Mouse (Mus musculus): ENCODE data around the gene Sertad3.
"Not testable (repeated sequence)": the region's sequence is repeated elsewhere in the genome, so short reads cannot be mapped to it uniquely, and the experiment has no call there.

Sertad3 gene

GRCm38 (mm10) chr7:27493022-27493421 lies 19.5 kb downstream of the Sertad3 start:
- no peak for DNase-seq (ENCODE audit: low spot score in 2 of 2)

GRCm38 (mm10) chr7:27493450-27493849 lies 19.9 kb downstream of the Sertad3 start:
- no peak for DNase-seq (ENCODE audit: low spot score in 2 of 2)

- not testable (repeated sequence) for DNase-seq (ENCODE audit: low spot score in 2 of 2)
Observed at GRCm38 (mm10) chr7:27494659-27495367, 21.2 kb downstream of the Sertad3 start.

- no peak for DNase-seq (ENCODE audit: low spot score in 2 of 2)
Observed at GRCm38 (mm10) chr7:27499036-27499435, 25.5 kb downstream of the Sertad3 start, which contains the start of gene Prx. Prx (plus strand) TSS chr7:27499324.

GRCm38 (mm10) chr7:27501620-27502019 lies 28.1 kb downstream of the Sertad3 start:
- no peak for DNase-seq (ENCODE audit: low spot score in 2 of 2)

- DNase-seq (ENCODE audit: low spot score in 2 of 2), result no peak
Observed at GRCm38 (mm10) chr7:27506765-27507370, 33.3 kb downstream of the Sertad3 start.

- peak; percentile 79 to 94 for DNase-seq (ENCODE audit: low spot score in 2 of 2)
Observed at GRCm38 (mm10) chr7:27507711-27508647, 34.4 kb downstream of the Sertad3 start.

- DNase-seq (ENCODE audit: low spot score in 2 of 2), result peak in 1 of 2 experiments; percentile 56
Observed at GRCm38 (mm10) chr7:27508648-27509005, 35.1 kb downstream of the Sertad3 start.

GRCm38 (mm10) chr7:27510809-27511208 lies 37.2 kb downstream of the Sertad3 start:
- DNase-seq (ENCODE audit: low spot score in 2 of 2), result no peak

- no peak for DNase-seq (ENCODE audit: low spot score in 2 of 2)
Observed at GRCm38 (mm10) chr7:27514961-27515360, 41.4 kb downstream of the Sertad3 start.

GRCm38 (mm10) chr7:27518314-27518713 lies 44.7 kb downstream of the Sertad3 start:
- no peak for DNase-seq (ENCODE audit: low spot score in 2 of 2)

GRCm38 (mm10) chr7:27520104-27520503 lies 46.5 kb downstream of the Sertad3 start:
- DNase-seq (ENCODE audit: low spot score in 2 of 2), result no peak

GRCm38 (mm10) chr7:27520599-27520998 lies 47.0 kb downstream of the Sertad3 start:
- DNase-seq (ENCODE audit: low spot score in 2 of 2), result no peak

- no peak for DNase-seq (ENCODE audit: low spot score in 2 of 2)
Observed at GRCm38 (mm10) chr7:27522967-27523366, 49.4 kb downstream of the Sertad3 start, which contains the start of gene Hipk4. Hipk4 (plus strand) TSS chr7:27523267.

GRCm38 (mm10) chr7:27523805-27524204 lies 50.2 kb downstream of the Sertad3 start:
- no peak for DNase-seq (ENCODE audit: low spot score in 2 of 2)

GRCm38 (mm10) chr7:27526039-27526827 lies 52.7 kb downstream of the Sertad3 start:
- peak in 1 of 2 experiments; percentile 75 for DNase-seq (ENCODE audit: low spot score in 2 of 2)

All from left cerebral cortex, adult 9 months (tissue).